Mouse (Mus musculus) small intestine, adult 2 months (tissue): ENCODE results near the gene Nrg4.
A peak's percentile ranks its signal among the peaks of the same experiment; 100 is the strongest.
"Not testable (repeated sequence)": the region's sequence is repeated elsewhere in the genome, so short reads cannot be mapped to it uniquely, and the experiment has no call there.

Experiments used
- CTCF ChIP-seq: fragments of 200-500 bp; IDR thresholded peaks from 2 replicates; pipeline ENCODE4 v1.5.1; 2012; ENCODE audit warnings: low read depth, mild to moderate bottlenecking, control low read depth, inconsistent platforms, low read length, moderate library complexity, mixed read lengths; ENCODE audit not compliant: insufficient replicate concordance, insufficient read length; ENCODE audit errors: extremely low read depth
- POLR2A ChIP-seq: fragments of 200-500 bp; IDR thresholded peaks from 2 replicates; pipeline ENCODE4 v1.6.1; 2012; ENCODE audit warnings: low read depth, mild to moderate bottlenecking, control low read depth, inconsistent platforms, low read length, moderate library complexity

- 0 out of 2 replicates have a peak, but pooled peaks have one; percentile 25 for TF ChIP-seq CTCF
- TF ChIP-seq POLR2A, result not testable (repeated sequence)
Observed at GRCm38 (mm10) chr9:55252097-55252496, 74.5 kb downstream of the Nrg4 start.
